Mouse (Mus musculus): ENCODE measurements around the gene Il12rb1. TPM values are rescaled to one million over a fixed set of nuclear protein-coding genes. Genes with fewer than 3 reads are reported as not detected.
A peak's percentile ranks its signal among the peaks of the same experiment; 100 is the strongest.

Il12rb1 gene
- polyA plus RNA-seq, 1 experiment from 2014 or later, result 0.36 TPM

DNA sequence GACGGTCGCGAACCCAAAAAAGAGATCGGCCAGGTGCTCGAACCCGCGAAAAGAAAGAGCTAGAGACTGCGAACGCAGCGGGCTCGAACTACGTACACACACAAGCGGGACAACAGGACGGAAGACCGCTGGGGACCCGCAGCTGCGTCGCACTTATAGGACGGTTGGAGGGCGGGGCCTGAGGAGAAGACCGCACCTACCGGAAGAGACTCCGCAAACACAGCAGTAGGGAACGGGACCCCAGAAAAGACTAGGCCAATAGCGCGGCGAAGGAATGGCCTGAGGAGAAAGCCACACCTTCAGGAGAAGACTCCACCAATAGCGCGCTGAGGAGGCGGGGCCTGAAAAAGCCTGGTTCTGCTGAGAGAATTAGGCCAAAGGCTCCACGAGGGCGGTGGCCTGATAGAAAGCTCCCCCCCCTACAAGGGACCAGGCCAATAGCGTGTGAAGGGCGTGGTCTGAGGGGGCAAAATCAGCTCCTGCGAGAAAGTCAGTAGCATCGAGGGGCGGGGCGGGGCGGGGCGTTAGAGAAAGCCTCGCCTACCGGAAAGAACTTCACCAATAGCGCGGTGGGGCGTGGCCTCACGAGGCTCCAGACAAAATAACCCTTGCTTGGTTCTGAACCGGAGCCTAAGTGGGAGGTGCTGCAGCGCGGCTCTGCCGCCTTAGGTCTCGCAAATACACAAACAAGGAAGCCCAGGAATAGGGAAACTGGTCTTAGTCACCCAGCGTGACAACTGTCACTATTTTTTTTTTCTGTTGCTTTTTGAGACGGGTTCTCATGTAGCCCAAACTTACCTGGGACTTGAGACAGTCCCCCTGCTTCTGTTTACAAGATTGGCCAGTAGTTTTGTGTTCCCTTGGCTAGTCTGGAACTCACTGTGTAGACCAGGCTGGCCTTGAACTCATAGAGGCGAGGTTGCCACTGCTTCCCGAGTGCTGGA is 31.4 kb downstream of the Il12rb1 start, which contains the start of gene Arrdc2:
Gene Arrdc2, minus strand, starts transcription at position 313 of the 944 bp plus-strand sequence.
- peak; percentile 96 for ATAC-seq (replicated peaks)
- Histone ChIP-seq H3K36me3 (replicated peaks) (no peaks in the 10 kb centered on the region), H3K4me2 (peak within 1 kb of the TSS; percentile 84), H3K27me3 (replicated peaks) (no peaks in the 10 kb centered on the region), H3K4me1 (peaks cover 20% of the 10 kb centered on the region), H3K4me3 (peak within 1 kb of the TSS; percentile 72), H3K9ac (peak within 1 kb of the TSS; percentile 67), H3K27ac (peak within 1 kb of the TSS; percentile 93), H3K9me3 (no peaks in the 10 kb centered on the region)
- WGBS, result 2% methylated on average over 55 of the region's 55 CpGs

GRCm38 (mm10) chr8:70840590-70840989 is 32.3 kb downstream of the Il12rb1 start:
- WGBS, result 53% methylated on average over 10 of the region's 10 CpGs
- ATAC-seq (replicated peaks), result no peak
- Histone ChIP-seq H3K36me3 (replicated peaks) (no peaks in the 10 kb centered on the region), H3K9ac (no peak overlapping the region), H3K27ac (0 out of 2 replicates have a peak overlapping the region, but pooled peaks have one; percentile 93), H3K9me3 (no peaks in the 10 kb centered on the region), H3K4me1 (peaks cover 20% of the 10 kb centered on the region), H3K4me3 (no peak overlapping the region), H3K4me2 (no peak overlapping the region), H3K27me3 (replicated peaks) (no peaks in the 10 kb centered on the region)

- no peaks in the 10 kb centered on the region for H3K36me3 ChIP-seq (replicated peaks)
- ATAC-seq (replicated peaks), result no peak; the same call in 1 of the 2 replicates
- H3K4me2 ChIP-seq, result no peak overlapping the region
- peaks cover 20% of the 10 kb centered on the region for H3K4me1 ChIP-seq
- H3K27ac ChIP-seq, result 0 out of 2 replicates have a peak overlapping the region, but pooled peaks have one; percentile 93
- H3K27me3 ChIP-seq (replicated peaks), result no peaks in the 10 kb centered on the region
- no peak overlapping the region for H3K4me3 ChIP-seq
- H3K9ac ChIP-seq, result no peak overlapping the region
- H3K9me3 ChIP-seq, result no peaks in the 10 kb centered on the region
- WGBS, result 40% methylated on average over 22 of the region's 22 CpGs
These were observed 33.2 kb downstream of the Il12rb1 start for GRCm38 (mm10) chr8:70841147-70842072.

DNA sequence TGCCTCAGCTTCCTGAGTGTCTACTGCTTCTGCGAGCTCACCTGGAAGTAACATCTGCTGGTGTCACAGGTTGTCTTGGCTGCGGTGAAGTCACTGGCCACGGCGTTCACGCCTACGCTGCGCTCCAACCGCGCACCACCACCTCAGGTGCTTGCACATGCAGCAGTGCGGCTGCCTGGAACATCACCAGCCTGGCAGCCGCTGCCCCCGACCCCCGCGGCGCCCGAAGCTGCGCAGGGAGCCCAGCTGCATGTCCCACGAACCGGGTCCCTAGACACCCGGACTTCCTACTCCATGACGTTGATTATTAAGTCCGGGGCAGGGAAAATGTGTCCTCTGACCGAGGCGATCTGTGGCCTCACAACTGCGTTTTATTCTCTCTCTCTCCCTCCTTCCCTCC is 34.2 kb downstream of the Il12rb1 start:
- H3K9ac ChIP-seq, result no peak overlapping the region
- no peaks in the 10 kb centered on the region for H3K9me3 ChIP-seq
- H3K4me2 ChIP-seq, result no peak overlapping the region
- H3K4me3 ChIP-seq, result no peak overlapping the region
- H3K36me3 ChIP-seq (replicated peaks), result no peaks in the 10 kb centered on the region
- 74% methylated on average over 25 of the region's 25 CpGs for WGBS
- H3K4me1 ChIP-seq, result peaks cover 20% of the 10 kb centered on the region
- H3K27me3 ChIP-seq (replicated peaks), result no peaks in the 10 kb centered on the region
- no peak overlapping the region for H3K27ac ChIP-seq
- ATAC-seq (replicated peaks), result no peak

DNA sequence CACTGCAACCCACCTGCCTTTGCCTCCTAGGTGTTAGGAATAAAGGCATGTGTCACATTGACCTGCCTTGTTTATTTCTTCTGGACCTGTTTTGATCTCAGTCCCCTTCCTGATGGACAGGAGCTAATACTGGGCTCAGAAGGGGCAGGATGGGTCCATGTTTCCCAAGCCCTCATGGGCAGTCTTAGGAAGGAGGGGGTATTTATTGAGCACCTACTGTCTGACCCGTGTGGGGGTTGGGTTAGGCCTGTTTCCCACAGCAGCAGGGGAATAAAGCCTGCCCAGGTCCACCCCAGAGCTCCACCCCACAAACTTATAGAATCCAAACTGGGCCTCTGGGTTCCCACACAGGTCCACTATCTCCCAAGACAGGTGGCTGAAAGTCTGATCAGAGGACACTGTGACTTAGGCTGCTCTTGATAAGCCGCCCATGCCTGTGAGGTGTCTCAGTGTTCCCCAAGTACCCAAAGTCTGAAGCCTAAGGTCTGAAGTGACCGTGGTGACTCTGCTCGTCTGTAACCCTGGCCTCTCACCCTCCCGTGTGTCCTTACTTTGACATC is 35.0 kb downstream of the Il12rb1 start:
- no peak overlapping the region for H3K4me3 ChIP-seq
- no peaks in the 10 kb centered on the region for H3K27me3 ChIP-seq (replicated peaks)
- H3K4me2 ChIP-seq, result no peak overlapping the region
- no peaks in the 10 kb centered on the region for H3K36me3 ChIP-seq (replicated peaks)
- no peak overlapping the region for H3K27ac ChIP-seq
- H3K9me3 ChIP-seq, result no peaks in the 10 kb centered on the region
- 83% methylated on average over 5 of the region's 5 CpGs for WGBS
- peaks cover 19% of the 10 kb centered on the region for H3K4me1 ChIP-seq
- no peak overlapping the region for H3K9ac ChIP-seq
- ATAC-seq (replicated peaks), result no peak

DNA sequence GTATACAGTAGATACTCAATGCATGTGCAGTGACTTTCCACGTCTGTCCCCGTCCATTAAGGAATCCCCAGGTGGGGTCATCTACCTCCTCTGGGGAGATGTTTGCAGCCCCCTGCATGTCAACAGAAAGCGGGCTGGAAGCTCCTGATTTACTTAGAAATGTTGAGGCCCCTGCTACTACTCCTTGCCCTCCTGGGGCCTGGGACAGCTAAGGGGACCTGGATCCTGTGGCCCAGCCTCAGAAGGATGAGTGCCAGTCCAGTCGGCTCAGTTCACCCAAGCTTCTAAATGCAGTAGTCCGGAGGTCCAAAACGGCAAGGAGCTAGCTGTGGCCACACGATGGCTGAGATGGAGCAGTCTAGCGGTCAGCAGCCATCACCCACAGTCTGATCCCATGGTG is 35.7 kb downstream of the Il12rb1 start:
- Histone ChIP-seq H3K9me3 (no peaks in the 10 kb centered on the region), H3K27ac (no peak overlapping the region), H3K27me3 (replicated peaks) (no peaks in the 10 kb centered on the region), H3K4me2 (no peak overlapping the region), H3K36me3 (replicated peaks) (no peaks in the 10 kb centered on the region), H3K4me3 (no peak overlapping the region), H3K4me1 (peaks cover 13% of the 10 kb centered on the region), H3K9ac (no peak overlapping the region)
- WGBS, result 83% methylated on average over 8 of the region's 8 CpGs
- ATAC-seq (replicated peaks), result no peak

DNA sequence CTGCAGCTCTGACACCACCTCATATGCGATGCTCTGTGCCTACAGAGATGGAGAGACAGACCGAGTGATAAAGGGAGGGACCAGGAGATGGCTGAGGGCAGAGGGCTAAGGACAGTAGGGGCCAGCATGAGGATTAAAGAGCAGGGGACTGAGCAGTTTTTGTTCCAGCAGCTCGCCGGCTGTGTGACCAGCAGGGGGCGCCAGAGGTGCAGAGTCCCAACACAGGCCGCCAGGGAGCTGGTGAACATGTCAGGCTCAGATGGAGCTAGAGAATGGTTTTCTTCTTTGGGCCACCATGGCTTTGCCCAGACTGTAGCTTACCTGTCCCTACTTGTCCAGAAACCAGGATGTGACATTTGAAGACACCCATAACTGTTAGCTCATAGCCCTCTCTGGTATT is 36.3 kb downstream of the Il12rb1 start:
- no peaks in the 10 kb centered on the region for H3K36me3 ChIP-seq (replicated peaks)
- H3K27me3 ChIP-seq (replicated peaks), result no peaks in the 10 kb centered on the region
- no peak for ATAC-seq (replicated peaks)
- no peak overlapping the region for H3K4me2 ChIP-seq
- H3K4me1 ChIP-seq, result peaks cover 11% of the 10 kb centered on the region
- no peaks in the 10 kb centered on the region for H3K9me3 ChIP-seq
- H3K27ac ChIP-seq, result 0 out of 2 replicates have a peak overlapping the region, but pooled peaks have one; percentile 30
- H3K4me3 ChIP-seq, result no peak overlapping the region
- 4% methylated on average over 6 of the region's 6 CpGs for WGBS
- H3K9ac ChIP-seq, result no peak overlapping the region

DNA sequence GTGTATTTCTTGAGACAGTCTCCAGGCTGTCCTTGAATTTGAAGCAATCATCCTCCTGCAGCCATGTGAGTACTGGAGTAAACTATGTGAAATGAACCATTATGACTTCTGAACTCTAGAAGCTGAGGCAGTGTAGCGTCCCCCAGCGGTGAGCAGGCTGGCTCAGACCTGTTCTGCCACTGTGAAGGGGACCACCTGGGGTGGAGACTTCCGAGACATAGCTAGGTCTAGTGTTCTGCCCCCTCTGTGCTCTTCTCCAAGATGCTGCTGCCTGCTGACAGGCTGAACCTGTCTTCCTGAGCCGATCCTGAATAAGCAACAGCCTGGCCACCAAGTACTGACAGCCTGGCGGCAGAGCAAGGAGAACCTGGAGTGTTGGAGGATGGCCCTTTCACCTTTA is 36.9 kb downstream of the Il12rb1 start:
- no peaks in the 10 kb centered on the region for H3K36me3 ChIP-seq (replicated peaks)
- no peak overlapping the region for H3K4me2 ChIP-seq
- H3K4me1 ChIP-seq, result peaks cover 8% of the 10 kb centered on the region
- H3K27me3 ChIP-seq (replicated peaks), result no peaks in the 10 kb centered on the region
- H3K9me3 ChIP-seq, result no peaks in the 10 kb centered on the region
- H3K9ac ChIP-seq, result no peak overlapping the region
- 46% methylated on average over 5 of the region's 5 CpGs for WGBS
- H3K4me3 ChIP-seq, result no peak overlapping the region
- H3K27ac ChIP-seq, result no peak overlapping the region
- no peak for ATAC-seq (replicated peaks)

GRCm38 (mm10) chr8:70846371-70847154 is 38.3 kb downstream of the Il12rb1 start:
- no peak overlapping the region for H3K9ac ChIP-seq
- ATAC-seq (replicated peaks), result no peak
- H3K36me3 ChIP-seq (replicated peaks), result no peaks in the 10 kb centered on the region
- no peak overlapping the region for H3K27ac ChIP-seq
- no peaks in the 10 kb centered on the region for H3K9me3 ChIP-seq
- 58% methylated on average over 15 of the region's 15 CpGs for WGBS
- H3K27me3 ChIP-seq (replicated peaks), result no peaks in the 10 kb centered on the region
- H3K4me2 ChIP-seq, result no peak overlapping the region
- H3K4me3 ChIP-seq, result no peak overlapping the region
- no peaks in the 10 kb centered on the region for H3K4me1 ChIP-seq

DNA sequence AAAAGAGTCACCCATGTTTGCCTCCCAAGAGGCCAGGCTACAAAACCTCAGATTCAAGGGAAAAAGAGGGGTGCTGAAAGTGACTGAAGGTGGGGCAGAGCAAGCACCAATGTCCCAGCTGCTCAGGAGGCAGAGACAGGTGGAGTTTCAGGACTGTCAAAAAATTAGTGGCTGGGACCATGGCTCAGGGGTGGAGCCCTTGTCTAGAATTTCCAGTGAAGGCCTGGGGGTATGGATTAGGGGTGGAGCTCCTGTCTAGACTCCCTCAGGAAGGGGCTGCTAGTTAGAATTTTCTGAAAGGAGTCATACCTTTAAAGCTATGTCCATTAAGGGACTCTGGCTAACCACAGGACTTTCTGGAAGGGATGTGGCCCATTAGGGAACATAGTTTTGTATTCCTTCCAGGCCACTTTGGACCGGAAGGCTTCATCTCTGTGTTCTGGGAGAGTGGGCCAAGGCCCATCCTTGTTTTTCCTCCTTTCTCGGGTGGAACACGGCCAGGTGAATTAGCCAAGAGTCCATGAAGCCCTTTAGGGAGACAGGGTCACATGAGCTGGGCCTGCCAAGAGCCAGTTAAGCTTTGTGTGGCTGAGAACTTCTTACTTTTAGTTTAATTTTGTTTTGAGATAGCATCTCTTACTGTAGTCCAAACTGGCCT is 41.2 kb downstream of the Il12rb1 start:
- no peak for ATAC-seq (replicated peaks)
- no peaks in the 10 kb centered on the region for H3K9me3 ChIP-seq
- H3K27me3 ChIP-seq (replicated peaks), result no peaks in the 10 kb centered on the region
- H3K4me3 ChIP-seq, result no peak overlapping the region
- H3K36me3 ChIP-seq (replicated peaks), result no peaks in the 10 kb centered on the region
- no peak overlapping the region for H3K4me2 ChIP-seq
- H3K9ac ChIP-seq, result no peak overlapping the region
- WGBS, result 90% methylated on average over 3 of the region's 3 CpGs
- no peaks in the 10 kb centered on the region for H3K4me1 ChIP-seq
- H3K27ac ChIP-seq, result no peak overlapping the region

Measured in midbrain, embryonic 15.5 days (tissue).